Mouse (Mus musculus) adrenal gland, adult 2 months (tissue): ENCODE results near the gene Bud23. TPM values are rescaled to one million over a fixed set of nuclear protein-coding genes. Genes with fewer than 3 reads are reported as not detected.
A peak's percentile ranks its signal among the peaks of the same experiment; 100 is the strongest.
"Not testable (repeated sequence)": the region's sequence is repeated elsewhere in the genome, so short reads cannot be mapped to it uniquely, and the experiment has no call there.

Experiments used
- DNase-seq: peaks from one replicate; pipeline ENCODE4 v3.0.0; 2021
- polyA plus RNA-seq: library from polyadenylated mRNA; depleted of rRNA; stranded (reverse); fragments of >200 nt; gene quantifications from 2 replicates; pipeline ENCODE4 v1.2.3, GENCODE M21; 2012
- total RNA-seq, 2 experiments: library from RNA; stranded (reverse); gene quantifications; 2 replicates each; pipeline ENCODE4 v1.2.3; 2021

The Bud23 gene
- total and polyA plus RNA-seq, 3 experiments, result 46.3 to 62.8 (median 62.4) TPM

DNA sequence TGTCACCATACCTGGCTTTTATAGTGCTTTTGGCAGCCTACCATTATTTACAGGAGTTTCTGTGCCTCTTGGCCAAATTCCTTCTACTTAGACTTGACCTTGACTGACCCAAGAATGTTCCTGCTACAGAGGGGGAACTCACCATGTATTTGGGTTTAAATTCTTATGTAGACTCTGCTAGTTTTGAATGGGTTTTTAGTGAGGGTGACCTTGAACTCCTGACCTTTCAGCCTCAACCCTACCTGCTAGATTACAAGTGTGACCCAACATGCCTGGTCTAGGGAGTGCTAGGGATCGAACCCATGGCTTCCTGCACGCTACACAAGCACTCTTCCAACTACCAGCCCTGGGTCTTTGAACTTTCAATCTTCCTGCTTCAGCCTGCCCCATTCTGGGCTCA is 7.3 kb upstream of the Bud23 start:
- DNase-seq, result no peak

DNA sequence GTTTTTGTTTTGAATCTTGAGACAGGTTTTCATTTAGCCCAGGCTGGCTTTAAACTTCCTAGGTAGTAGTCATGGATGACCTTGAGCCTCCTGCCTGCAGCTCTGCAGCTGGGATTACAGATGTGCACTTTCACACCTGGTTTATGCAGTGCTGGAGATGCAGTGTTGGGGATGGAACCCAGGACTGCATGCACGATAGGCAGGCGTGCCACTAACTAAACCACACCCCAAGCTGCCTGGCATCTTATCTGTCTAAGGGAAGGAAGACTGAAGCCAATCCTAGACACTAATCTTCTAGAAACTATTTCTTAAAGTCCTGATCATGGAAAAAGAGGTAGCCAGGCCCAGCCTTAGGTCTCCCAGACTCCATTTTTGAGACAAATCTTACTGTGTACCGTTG is 5.7 kb upstream of the Bud23 start:
- no peak for DNase-seq

DNA sequence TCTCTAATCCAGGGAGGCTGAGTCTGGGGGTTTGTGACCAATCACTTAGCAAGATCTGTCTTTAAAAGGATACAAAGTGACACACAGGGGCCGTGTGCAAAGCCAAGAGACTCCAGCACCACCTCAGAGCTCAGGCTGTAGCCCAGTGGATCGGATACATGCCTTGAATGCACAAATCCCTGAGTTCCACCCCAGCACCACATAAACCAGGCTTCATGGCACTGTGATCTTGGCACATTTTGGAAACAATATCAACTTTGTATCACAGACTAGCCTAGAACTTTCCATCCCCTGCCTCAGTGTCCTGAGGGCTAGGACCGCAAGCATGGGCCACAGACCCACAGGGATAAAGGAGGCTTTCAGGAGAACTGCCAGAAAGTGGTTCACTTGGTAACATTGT is 1.2 kb upstream of the Bud23 start:
- DNase-seq, result no peak

DNA sequence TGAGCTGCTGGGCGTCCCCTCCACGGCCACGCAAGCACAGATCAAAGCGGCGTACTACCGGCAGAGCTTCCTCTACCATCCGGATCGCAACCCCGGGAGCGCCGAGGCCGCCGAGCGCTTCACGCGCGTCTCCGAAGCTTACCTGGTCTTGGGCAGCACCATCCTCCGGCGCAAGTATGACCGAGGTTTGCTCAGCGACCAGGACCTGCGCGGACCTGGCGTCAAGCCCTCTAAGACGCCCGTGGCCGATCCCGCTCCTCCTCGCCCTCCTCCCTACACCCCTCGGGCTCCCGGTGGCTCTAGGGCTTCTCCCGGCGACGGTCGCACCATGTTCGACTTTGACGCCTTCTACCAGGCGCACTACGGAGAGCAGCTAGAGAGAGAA is 385 bp downstream of the Bud23 start:
- no peak for DNase-seq

DNA sequence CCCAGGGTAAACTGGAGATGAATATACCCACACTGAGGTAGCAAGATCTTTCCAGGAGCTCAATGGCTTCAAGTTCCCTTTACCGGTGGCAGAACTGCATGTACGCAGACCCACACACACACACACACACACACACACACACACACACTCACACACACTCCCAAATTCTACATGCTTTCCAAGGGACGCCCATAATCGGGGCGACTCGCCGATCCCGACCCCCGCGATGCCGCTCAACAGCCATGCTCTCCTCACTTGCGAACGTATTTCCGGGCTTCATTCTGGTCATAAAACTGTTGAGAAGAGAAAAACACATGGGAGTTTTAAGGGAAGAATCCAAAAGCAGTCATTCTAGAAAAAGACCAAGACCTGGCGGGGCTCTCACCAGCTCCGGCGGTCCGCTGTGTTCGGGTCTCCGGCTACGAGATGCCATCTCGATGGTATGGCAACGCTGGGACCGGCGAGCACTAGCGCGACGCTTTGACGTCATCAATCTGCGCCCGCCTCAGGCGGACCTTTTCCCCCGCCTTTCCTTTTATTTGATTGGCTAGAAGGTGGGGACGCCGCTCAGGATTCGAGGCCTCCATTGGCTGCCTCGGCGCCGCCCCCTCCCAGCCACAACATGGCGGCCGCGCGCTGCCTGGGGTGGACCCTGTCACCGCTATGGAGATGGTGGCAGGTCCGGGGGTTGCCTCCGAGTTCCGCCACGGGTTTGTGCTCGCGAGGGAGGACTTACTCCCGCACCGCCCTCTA is 954 bp downstream of the Bud23 start, which contains the start of gene Dnajc30:
Gene Dnajc30 (plus strand): TSS at position 574 of the 753 bp plus-strand sequence.
- DNase-seq, result peak; percentile 97

DNA sequence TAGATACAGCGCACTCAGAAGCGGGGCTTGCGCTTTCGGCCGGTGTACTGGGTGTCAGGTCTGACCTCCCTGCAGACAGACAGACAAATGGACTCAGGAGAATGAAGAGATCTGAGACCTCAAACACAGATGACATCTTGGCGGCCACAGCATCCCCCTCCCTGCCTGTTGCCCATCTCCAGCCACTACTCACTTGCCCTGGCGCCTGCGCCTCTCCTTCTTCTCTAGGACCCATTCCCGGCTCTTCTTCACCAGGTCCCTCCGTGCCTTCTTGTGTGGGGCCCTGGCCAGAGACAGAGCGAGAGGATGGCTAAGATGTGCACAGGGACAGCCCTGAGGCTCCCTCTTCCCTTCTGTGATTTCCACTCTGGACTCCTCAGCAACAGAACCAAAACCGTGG is 11.4 kb downstream of the Bud23 start:
- DNase-seq, result no peak

DNA sequence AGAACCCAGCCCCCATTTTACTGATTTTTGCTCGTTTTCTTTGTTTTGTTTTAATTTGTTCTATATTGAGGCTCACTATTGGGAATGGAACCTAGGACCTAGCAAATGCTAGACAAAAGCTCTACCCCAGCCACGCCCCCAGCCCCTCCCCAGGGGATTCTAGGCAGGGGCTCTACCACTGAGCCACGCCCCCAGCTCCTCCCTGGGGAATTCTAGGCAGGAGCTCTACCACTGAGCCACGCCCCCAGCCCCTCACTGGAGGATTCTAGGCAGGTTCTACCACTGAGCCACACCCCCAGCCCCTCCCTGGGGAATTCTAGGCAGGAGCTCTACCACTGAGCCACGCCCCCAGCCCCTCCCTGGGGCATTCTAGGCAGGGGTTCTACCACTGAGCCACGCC is 15.5 kb downstream of the Bud23 start:
- DNase-seq, result not testable (repeated sequence)

DNA sequence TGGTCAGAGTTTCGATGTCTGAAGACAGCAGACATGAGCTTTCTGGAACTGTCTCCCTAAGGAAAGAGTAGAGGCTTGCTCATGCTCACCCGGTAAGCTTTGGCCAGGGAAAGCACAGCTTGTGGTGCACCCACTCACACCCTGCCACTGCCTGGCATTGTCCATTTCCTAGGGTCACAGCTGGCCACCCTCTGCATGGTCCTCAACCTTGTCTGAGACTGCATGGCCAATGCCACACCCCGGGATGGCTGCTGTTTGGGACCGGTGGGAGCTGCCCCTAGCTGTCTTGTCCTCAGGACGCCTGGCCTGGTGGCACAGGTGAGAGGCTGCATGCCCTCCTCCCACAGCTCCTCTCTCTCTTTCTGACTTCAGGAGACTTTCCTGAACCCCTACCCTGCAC is 16.2 kb downstream of the Bud23 start:
- no peak for DNase-seq

DNA sequence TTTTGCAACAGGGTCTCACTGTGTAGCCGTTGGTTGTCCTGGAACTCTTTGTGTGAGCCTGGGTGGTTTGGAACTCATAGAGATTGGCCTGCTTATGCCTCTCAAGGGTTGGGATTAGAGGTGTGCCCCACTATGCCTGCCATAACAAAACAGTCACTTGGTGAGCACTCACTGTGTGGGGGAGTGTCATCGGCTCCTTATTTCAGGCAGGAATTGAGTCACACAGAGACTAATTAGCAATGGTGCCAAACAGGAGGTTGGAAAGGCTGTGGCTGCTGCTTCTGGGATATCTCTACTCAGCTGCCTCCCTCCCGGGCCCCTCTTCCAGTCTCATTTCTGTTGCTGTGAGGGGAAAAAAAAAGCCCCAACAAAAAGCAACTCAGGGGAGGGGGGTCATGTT is 20.2 kb downstream of the Bud23 start:
- DNase-seq, result no peak

DNA sequence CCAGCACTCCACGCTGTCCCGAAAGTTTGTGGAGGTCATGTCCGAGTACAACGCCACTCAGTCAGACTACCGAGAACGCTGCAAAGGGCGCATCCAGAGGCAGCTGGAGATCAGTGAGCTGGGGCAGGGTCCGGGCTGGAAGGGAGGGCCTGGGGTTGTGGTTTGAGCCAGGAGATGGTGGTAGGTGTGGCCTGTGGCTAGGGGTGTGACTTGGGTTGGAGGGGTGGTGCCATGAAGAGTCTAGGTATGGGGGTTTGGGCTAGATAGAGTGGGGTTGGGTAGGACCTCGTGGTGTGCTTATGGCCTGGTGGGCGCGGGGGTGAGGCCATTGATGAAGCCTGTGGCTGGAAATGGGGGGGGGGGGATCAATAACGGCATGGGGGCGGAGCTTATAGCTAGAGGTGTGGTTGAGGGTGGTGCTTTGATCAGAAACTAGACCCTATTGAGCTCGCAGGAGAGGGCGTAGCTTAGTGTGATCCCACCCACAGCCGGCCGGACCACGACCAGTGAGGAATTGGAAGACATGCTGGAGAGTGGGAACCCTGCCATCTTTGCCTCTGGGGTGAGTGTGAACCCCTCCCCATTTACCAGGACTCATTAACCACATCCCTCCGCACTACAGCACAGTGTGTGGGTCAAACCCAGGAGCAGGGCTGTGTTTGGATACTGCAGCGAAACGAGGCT is 22.5 kb downstream of the Bud23 start:
- DNase-seq, result no peak

DNA sequence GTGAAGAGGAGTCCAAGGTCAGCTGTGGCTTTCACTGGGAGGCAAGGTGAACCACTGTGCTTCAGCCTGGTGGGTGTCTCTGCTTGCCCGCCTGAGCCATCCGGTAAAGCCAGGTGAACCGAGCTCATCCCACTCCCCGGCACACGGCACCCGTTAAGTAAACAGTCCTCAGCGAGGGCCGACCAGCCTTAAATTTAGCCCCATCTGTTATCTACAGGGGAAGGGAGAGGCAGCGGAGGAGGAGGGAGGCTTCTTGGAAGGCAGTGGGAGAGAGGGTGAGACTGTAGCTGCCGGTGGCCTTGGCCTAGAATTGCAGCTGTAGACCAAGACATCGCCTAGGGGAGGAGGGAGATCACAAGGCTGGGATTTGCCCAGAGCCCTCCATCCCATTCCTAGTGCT is 24.0 kb downstream of the Bud23 start:
- peak; percentile 75 for DNase-seq

DNA sequence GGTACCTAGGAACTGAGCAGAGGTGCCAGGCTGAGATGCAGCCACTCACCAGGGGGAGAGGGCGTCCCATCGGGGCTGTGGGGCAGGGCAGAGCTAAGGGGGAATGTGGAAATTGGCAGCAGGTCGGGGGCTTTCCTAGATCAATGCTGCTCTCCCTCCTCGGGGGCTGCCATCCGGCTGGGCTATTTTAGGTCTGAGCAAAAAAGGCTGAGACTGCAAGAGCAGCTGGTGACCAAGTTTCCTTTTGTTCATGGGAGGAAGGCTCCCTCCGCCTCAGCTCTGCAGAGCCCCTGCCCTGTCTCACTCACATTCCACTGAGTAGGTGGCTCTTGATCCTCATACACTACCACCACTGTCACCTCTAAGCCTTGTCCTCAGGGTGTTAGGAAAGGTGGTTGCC is 24.7 kb downstream of the Bud23 start:
- no peak for DNase-seq

DNA sequence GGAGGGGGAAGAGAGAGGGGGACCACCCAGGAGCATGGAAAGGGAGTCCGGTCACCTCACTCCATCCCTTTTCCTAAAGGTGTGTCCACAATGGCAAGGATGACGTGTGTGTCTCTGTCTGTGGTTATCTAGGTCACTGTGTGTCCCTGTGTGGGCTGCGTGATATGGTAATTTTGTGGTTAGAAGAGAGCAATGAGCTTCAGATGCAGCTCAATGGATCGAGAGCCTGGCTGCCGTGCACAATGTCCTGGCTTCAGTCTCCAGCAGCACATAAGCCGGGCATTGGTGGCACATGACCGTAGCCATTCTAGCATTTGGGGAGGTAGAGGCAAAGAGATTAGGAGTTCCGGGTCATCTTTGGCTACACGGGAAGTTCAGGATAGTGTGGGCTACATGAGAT is 25.2 kb downstream of the Bud23 start:
- DNase-seq, result no peak

DNA sequence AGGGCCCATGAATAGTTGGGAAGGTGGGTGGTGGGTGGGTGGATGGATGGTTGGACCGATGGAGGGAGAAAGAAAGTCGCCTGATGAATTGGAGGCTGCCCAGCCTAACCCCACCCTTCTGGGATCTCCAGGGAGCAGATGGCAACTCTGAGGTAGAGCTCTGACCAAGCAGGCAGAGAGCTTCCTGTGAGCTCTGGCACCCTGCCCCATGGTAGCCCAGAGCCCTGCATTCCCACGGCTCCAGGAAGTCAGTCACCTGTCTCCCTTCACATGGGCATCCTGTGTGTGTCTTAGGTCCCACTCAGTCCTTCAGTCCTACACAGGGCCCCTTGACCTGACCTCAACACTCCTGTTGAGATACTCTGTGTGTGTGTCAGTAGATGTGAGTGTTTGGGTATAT is 26.8 kb downstream of the Bud23 start:
- DNase-seq, result no peak

DNA sequence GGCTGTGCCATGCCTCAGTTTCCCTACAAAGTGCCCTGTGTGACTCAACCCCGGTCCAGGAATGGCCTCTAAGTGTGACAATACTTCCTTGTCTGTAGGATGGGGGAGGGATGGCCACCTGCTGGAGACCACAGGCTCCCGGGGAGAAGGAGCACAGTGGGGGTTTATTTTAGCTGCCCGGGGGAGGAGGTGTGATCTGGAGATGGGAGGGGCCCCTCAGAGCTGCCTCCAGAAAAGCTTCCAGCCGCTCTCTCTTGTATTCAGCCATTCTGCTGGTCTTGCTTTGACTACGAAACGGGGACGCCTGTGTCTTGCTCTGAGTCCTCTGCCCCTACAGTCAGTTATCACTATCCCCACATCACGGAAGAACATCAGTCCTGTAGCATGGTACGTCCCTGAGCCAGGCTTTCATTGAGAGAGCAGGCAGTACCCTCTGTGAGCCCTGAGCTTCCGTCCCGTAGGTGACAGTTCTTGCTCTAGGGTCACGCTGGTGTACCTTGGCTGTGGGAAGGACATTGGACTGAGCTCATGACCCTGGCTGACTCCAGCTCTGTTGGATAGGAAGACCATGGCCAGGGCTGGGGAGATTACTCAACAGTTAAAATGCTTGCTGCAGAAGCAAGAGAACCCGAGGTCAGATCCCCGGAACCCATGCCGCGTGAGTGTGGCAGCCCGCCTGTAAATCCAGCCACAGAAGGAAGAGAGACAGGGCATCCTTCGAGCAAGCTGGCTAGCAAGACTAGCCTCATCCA is 29.0 kb downstream of the Bud23 start:
- DNase-seq, result peak; percentile 74

DNA sequence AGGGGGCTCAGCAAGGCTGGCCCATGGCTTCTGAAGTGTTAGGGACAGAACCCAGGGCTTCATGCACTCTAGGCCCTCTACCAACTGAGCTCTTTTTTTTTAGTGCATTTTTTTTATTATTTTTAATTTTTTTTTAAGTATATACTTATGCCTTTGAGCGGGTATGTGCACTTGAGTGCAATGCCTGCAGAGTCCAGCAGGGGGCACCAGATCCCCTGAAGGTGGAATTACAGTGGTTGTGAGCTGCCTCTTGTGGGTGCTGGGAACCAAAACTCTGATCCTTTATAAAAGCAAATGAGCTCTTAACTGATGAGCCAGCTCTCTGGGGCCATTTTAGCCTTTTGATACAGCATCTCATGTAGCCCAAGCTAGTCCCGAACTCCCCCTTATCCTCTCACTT is 30.2 kb downstream of the Bud23 start:
- DNase-seq, result no peak

DNA sequence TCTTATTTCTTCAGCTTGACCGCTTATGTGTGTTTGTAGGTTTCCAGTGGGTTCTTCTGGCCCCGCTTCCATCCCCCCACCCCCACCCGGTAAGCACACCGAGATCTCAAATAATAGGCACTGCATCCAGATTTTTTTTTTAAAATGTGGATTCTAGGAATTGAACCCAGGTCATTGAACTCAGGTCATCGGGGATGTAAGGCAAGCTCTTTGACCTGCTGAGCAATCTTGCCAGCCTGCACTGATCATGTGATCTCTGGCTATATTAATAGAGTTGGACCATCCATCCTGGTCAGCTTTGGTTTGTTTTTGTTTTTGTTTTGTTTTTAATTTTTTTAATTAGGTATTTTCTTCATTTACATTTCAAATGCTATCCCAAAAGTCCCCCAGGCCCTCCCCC is 32.2 kb downstream of the Bud23 start:
- no peak for DNase-seq

DNA sequence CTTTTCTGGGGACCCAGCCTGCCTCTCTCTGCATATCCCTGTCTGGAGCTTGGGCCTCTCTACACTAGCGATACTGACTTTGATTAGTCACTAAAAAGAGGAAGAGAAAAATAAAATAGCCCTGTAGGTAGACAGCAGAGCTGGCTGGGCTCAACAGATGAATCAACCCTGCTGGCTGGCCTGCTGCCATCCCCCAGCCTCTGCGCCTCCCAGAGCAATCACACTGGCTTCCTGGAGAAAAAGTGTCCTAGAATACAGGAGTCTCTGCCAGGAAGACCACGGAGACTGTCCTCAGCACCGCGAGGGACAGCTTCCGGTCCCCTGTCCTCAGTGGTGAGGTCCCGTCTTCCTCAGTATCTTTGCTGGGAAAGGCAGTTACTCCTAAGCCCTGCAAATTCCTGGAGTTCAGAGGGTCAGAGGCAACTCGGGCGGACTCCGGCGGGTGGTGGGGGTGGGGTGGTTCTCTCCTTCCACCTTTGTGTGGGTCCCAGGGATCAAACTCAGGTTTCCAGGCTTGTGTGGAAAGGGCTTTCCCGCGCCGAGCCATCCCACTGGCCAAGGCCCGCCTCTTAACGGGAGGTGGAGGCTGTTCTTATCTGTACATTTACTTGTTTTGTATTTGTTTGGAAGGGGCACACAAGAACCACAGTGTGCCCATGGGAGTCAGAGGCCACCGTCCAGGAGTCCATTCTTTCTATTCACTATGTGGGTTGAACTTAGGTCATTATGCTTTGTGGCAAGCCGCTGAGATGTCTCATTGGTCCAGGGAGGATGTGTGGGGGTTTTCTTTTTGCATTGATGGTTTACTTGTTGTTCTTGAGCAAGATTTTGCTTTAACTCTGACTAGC is 35.5 kb downstream of the Bud23 start:
- DNase-seq, result peak; percentile 91

DNA sequence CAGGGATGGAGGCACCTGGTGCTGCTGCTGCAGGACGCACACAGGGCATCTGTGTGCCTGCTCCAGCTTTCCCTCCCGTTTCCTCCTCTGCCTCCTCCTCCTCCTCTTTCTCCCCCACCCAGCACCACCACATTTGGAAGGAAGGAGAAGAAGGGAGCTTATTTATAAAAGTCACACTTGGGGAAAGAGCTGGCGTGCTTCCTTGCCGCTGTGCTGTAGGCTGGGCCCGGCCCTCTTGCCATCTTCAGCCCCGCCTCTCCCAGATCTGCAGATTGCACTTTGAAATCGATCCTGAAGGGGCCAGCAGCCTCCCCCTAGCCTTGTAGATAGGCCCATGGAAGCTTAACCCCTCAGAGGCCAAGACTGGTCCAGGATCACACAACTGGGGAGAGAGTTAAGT is 38.9 kb downstream of the Bud23 start:
- DNase-seq, result no peak

DNA sequence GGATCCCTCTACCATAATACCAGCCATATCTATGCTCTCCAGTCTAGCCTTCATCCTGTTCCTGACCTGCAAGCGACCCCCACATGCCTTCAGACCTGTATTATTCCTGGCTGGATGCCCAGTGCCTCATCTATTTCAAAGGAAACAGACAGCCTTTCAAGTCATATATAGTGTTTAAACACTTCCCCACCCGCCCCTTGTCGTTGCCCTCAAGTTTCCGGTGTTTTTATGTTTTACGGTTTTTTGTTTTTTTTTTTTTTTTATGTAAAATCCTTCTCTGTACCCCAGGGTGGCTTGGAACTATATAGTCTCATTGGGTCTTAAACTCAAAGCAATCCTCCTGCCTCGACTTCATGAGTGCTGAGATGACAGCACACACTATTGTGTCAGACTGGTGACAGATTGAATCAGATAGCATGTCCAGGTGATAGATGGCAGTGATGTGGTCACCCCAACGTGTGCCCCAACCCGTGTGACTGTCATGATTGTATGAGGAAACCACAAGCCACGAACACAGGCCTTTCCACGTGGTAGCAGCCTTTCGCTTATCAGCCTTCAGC is 40.0 kb downstream of the Bud23 start:
- no peak for DNase-seq

DNA sequence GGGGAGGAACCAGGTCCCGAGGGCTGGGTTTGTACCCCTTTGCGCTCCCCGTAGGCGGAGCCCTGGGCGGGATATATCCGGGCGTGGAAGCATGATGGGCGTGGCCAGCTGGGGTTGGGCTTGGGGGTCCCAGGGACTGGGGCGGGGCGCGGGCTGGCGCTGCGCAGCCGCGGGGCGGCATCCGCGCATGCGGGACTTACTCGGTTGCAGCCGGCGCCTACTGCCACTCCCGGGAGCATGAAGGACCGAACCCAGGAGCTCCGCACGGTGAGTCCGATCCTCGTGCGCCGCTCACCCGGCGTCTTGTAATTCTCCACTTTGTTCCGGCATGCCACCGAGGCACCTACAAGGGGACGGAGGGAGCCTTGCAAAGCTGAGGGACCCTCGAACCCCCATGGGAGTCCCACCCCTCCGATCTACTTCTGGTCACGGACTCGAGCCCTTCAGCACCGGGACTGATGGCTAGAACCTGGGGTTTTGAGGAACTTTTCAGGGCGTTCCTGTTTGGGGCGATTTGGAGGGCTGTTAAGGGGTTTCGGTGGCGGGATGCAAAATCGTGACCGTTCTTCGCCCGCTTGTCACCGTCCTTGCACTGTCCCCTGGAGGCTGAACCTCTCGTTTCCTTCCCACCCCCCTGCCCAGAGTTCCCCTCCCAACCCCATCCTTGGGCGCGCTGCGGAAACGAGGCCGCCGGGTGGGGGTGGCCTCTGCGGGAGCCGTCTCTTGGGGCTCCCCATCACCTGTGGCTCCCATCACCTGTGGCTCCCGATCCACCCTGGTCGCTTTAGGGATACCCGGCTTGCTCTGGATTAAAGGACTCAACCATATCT is 41.2 kb downstream of the Bud23 start, which contains the start of gene Stx1a:
Gene Stx1a (plus strand): TSS at position 139 of the 830 bp plus-strand sequence.
- DNase-seq, result peak; percentile 94
